Mouse (Mus musculus): Measurements from ENCODE around the gene Fxyd6. TPM values are rescaled to one million over a fixed set of nuclear protein-coding genes. Genes with fewer than 3 reads are reported as not detected.

Fxyd6 gene
- total and polyA plus RNA-seq, 3 experiments: 0.08 TPM; not detected in 2

DNA sequence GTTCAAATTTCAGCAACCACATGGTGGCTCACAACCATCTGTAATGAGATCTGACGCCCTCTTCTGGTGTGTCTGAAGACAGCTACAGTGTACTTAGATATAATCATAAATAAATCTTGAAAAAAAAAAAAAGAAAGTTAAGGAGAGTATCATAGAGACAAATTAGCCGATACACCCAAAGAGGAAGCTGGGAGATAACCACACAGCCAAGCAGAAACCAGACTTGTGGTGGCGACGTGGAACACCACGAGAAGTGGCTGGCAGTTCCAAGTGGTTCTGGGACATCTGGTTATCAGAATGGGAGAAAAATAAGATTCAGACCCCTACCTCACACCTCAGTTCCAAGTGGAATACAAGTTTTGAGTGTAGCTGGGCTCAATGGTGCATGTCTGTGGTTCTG is 16.7 kb downstream of the Fxyd6 start:
- in situ Hi-C loops (cut with MboI; ENCODE audit: low pct_ligation_motif_present, low pct_unique_long_range_greater_than_20kb, low sequenced_read_pairs): loop anchor here (5.0 to 25.0 kb wide), 2 partner anchors 164 to 374 kb away; partner anchors contain the start of gene Cd3e
- Histone ChIP-seq H3K9me3 (replicated peaks; ENCODE audit: low read length) (no peaks in the 10 kb centered on the region), H3K79me2 (replicated peaks; ENCODE audit: control insufficient read depth, extremely low read depth, insufficient read depth, poor library complexity, severe bottlenecking) (no peaks in the 10 kb centered on the region), H3K36me3 (replicated peaks in 1 of 2; ENCODE audit: control insufficient read depth in 1 of 2, insufficient read depth in 1 of 2, low read length in 1 of 2) (no peaks in the 10 kb centered on the region), H3K4me1 (ENCODE audit: control insufficient read depth in 1 of 2, insufficient read depth in 2 of 2) (peaks cover 0 to 6% of the 10 kb centered on the region in 2 experiments; a peak in 2 of 4 replicates), H3K4me3 (replicated peaks in 1 of 3; ENCODE audit: low read depth in 2 of 3, low read length in 2 of 3, poor library complexity in 1 of 3) (no peak overlapping the region), H3K27me3 (replicated peaks) (peaks cover 16% of the 10 kb centered on the region), H3K27ac (ENCODE audit: insufficient read depth, low read depth) (no peak overlapping the region), H3K4me2 (ENCODE audit: insufficient read depth, low read depth, poor library complexity, severe bottlenecking) (no peak overlapping the region), H3K9ac (ENCODE audit: insufficient read depth, low read depth) (no peak overlapping the region)
- dilution Hi-C loops (cut with MboI; ENCODE audit: extremely low pct_ligation_motif_present, extremely low pct_unique_long_range_greater_than_20kb, low sequenced_read_pairs): no loop called here
- no peak for DNase-seq (ENCODE audit: extremely low read depth)
- no peak for TF ChIP-seq MAX (IDR thresholded peaks at IDR 0.05; ENCODE audit: low read length)
- no peak for TF ChIP-seq NRF1 (IDR thresholded peaks at IDR 0.05; ENCODE audit: low read depth, low read length)
- TF ChIP-seq USF2 (conservative IDR thresholded peaks at IDR 0.05; ENCODE audit: low read depth, low read length): no peak
- no peak for TF ChIP-seq RAD21 (IDR thresholded peaks at IDR 0.05; ENCODE audit: low read depth, low read length)
- TF ChIP-seq JUN (IDR thresholded peaks at IDR 0.05; ENCODE audit: insufficient read depth, low read depth, low read length): no peak
- no peak for TF ChIP-seq MEF2A (IDR thresholded peaks at IDR 0.05; ENCODE audit: borderline replicate concordance, low read depth, low read length)
- no peak for TF ChIP-seq PAX5 (IDR thresholded peaks at IDR 0.05; ENCODE audit: low read length)
- no peak for TF ChIP-seq EP300 (IDR thresholded peaks at IDR 0.05; ENCODE audit: low read length)
- TF ChIP-seq MYC (IDR thresholded peaks at IDR 0.05; ENCODE audit: low read depth, low read length): no peak
- TF ChIP-seq USF1 (IDR thresholded peaks at IDR 0.05; ENCODE audit: low read depth, low read length): no peak
- no peak for TF ChIP-seq POLR2A (IDR thresholded peaks at IDR 0.05; ENCODE audit: low read depth, low read length)
- TF ChIP-seq SMC3 (IDR thresholded peaks at IDR 0.05; ENCODE audit: low read depth, low read length): no peak
- TF ChIP-seq GABPA (IDR thresholded peaks at IDR 0.05; ENCODE audit: insufficient replicate concordance, low read depth, low read length): no peak
- TF ChIP-seq ELF1 (IDR thresholded peaks at IDR 0.05; ENCODE audit: low read depth, low read length): no peak
- no peak for TF ChIP-seq TBP (conservative IDR thresholded peaks at IDR 0.05; ENCODE audit: low read depth, low read length)

DNA sequence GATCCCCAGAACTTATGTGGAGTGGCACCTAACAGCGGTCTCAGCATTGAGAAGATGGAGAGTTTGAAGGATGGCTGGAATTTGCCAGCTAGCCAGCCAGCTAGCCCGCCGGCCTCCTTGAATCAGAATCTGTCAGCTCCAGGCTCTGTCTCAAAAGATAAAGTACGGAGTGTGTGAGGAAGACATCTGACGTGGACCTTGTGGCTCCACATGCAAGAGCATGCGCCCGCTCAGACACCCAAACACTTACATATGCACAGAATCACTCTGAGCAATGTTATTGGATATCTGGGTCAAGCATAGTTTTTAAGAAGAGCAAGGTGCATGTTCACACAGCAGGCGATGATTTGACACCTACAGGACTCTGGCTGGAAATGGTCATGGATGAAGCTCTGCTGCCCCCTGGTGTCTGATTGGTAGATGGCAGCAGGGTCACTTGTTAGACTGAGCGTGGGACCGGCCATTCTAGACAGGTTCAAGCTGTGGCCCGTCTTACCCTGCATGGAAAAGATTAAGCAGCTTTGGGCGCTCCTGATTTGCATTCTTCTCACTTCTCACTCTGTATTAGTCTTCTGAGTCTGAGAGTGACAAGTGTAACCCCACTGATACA is 18.5 kb downstream of the Fxyd6 start:
- Histone ChIP-seq H3K9me3 (replicated peaks; ENCODE audit: low read length) (no peaks in the 10 kb centered on the region), H3K4me3 (replicated peaks in 1 of 3; ENCODE audit: low read depth in 2 of 3, low read length in 2 of 3, poor library complexity in 1 of 3) (no peak overlapping the region), H3K36me3 (replicated peaks in 1 of 2; ENCODE audit: control insufficient read depth in 1 of 2, insufficient read depth in 1 of 2, low read length in 1 of 2) (no peaks in the 10 kb centered on the region), H3K4me1 (ENCODE audit: control insufficient read depth in 1 of 2, insufficient read depth in 2 of 2) (peaks cover 0 to 6% of the 10 kb centered on the region in 2 experiments; a peak in 3 of 4 replicates), H3K9ac (ENCODE audit: insufficient read depth, low read depth) (no peak overlapping the region), H3K79me2 (replicated peaks; ENCODE audit: control insufficient read depth, extremely low read depth, insufficient read depth, poor library complexity, severe bottlenecking) (no peaks in the 10 kb centered on the region), H3K27me3 (replicated peaks) (peaks cover 4% of the 10 kb centered on the region), H3K4me2 (ENCODE audit: insufficient read depth, low read depth, poor library complexity, severe bottlenecking) (no peak overlapping the region), H3K27ac (ENCODE audit: insufficient read depth, low read depth) (no peak overlapping the region)
- in situ Hi-C loops (cut with MboI; ENCODE audit: low pct_ligation_motif_present, low pct_unique_long_range_greater_than_20kb, low sequenced_read_pairs) (loop anchor here (5.0 to 25.0 kb wide), 2 partner anchors 166 to 376 kb away; partner anchors contain the start of gene Cd3e), dilution Hi-C loops (cut with MboI; ENCODE audit: extremely low pct_ligation_motif_present, extremely low pct_unique_long_range_greater_than_20kb, low sequenced_read_pairs) (no loop called here)
- peak; percentile 87 for DNase-seq (ENCODE audit: extremely low read depth)
- TF ChIP-seq RAD21 (IDR thresholded peaks at IDR 0.05; ENCODE audit: low read depth, low read length) (peak; percentile 99), TBP (conservative IDR thresholded peaks at IDR 0.05; ENCODE audit: low read depth, low read length) (no peak), BHLHE40 (IDR thresholded peaks at IDR 0.05; ENCODE audit: low read depth, low read length) (0 out of 2 replicates have a peak, but pooled peaks have one; percentile 12), EP300 (IDR thresholded peaks at IDR 0.05; ENCODE audit: low read length) (peak; percentile 46), RCOR1 (conservative IDR thresholded peaks at IDR 0.05; ENCODE audit: low read depth, low read length) (no peak), MAX (IDR thresholded peaks at IDR 0.05; ENCODE audit: low read length) (peak; percentile 77), NRF1 (IDR thresholded peaks at IDR 0.05; ENCODE audit: low read depth, low read length) (0 out of 2 replicates have a peak, but pooled peaks have one; percentile 38), NELFE (IDR thresholded peaks at IDR 0.05; ENCODE audit: low read depth, low read length) (peak; percentile 59; the same call in 1 of the 2 replicates), JUN (IDR thresholded peaks at IDR 0.05; ENCODE audit: insufficient read depth, low read depth, low read length) (peak; percentile 6; the same call in 1 of the 2 replicates), CHD1 (IDR thresholded peaks at IDR 0.05; ENCODE audit: low read depth, low read length) (no peak), CTCF (conservative IDR thresholded peaks at IDR 0.05 in 1 of 2, IDR thresholded peaks at IDR 0.05 in 1 of 2; ENCODE audit: low read depth in 2 of 2, low read length in 2 of 2) (peak; percentile 95 to 98), MYC (IDR thresholded peaks at IDR 0.05; ENCODE audit: low read depth, low read length) (peak; percentile 47; the same call in 1 of the 2 replicates), ZC3H11A (IDR thresholded peaks at IDR 0.05; ENCODE audit: low read depth, low read length) (peak; percentile 98), IRF4 (IDR thresholded peaks at IDR 0.05; ENCODE audit: low read depth, low read length) (peak; percentile 42; the same call in 1 of the 2 replicates), TCF12 (IDR thresholded peaks at IDR 0.05; ENCODE audit: low read depth, low read length) (peak; percentile 42), ZMIZ1 (IDR thresholded peaks at IDR 0.05; ENCODE audit: low read depth, low read length) (no peak), SMC3 (IDR thresholded peaks at IDR 0.05; ENCODE audit: low read depth, low read length) (peak; percentile 100)

All from CH12.LX (cell line).